Mouse (Mus musculus) kidney, adult 2 months (tissue): ENCODE measurements at regions not wholly inside any gene's neighbourhood (a gene's known extent, or its start where the extent isn't known, plus 50 kb on each side); places are given as distances from the start of the nearest gene placed in this dataset.
A peak's percentile ranks its signal among the peaks of the same experiment; 100 is the strongest.

Experiments used
- DNase-seq: peaks from one replicate; pipeline ENCODE4 v3.0.0; 2021
- H3K27ac ChIP-seq: fragments of 200-500 bp; 2 replicates; pipeline ENCODE4 v1.5.1; 2012; ENCODE audit warnings: low read depth, low read length, control low read depth, inconsistent platforms; ENCODE audit not compliant: insufficient read depth
- H3K27me3 ChIP-seq: fragments of 200-500 bp; replicated peaks from 2 replicates; pipeline ENCODE4 v1.6.1; 2012; ENCODE audit warnings: mild to moderate bottlenecking, moderate library complexity, low read length, inconsistent platforms; ENCODE audit not compliant: control insufficient read depth, insufficient read depth
- H3K36me3 ChIP-seq: fragments of 200-500 bp; 2 replicates; pipeline ENCODE4 v1.6.1; 2012; ENCODE audit warnings: mild to moderate bottlenecking, moderate library complexity, low read length, inconsistent platforms; ENCODE audit not compliant: control insufficient read depth, insufficient read depth
- H3K4me1 ChIP-seq: fragments of 200-500 bp; 2 replicates; pipeline ENCODE4 v1.6.1; 2011; ENCODE audit warnings: low read length; ENCODE audit not compliant: control insufficient read depth, insufficient read depth
- H3K4me3 ChIP-seq: fragments of 200-500 bp; 2 replicates; pipeline ENCODE4 v1.5.1; 2011; ENCODE audit warnings: mild to moderate bottlenecking, low read depth, low read length, control low read depth; ENCODE audit not compliant: insufficient read depth
- CTCF ChIP-seq: fragments of 200-500 bp; conservative IDR thresholded peaks from 2 replicates; pipeline ENCODE4 v1.5.1; 2011; ENCODE audit warnings: low read depth, mild to moderate bottlenecking, control low read depth, low read length, moderate library complexity, mixed read lengths; ENCODE audit not compliant: insufficient read depth, insufficient read length
- POLR2A ChIP-seq: fragments of 200-500 bp; IDR thresholded peaks from one replicate; pipeline ENCODE4 v1.6.1; 2011; ENCODE audit warnings: low read depth, low read length, control low read depth
- WGBS: fragments of 180-500 bp; shearing (Covaris S2); methylation state at CpG from one replicate; pipeline ENCODE4 v1.1.7; 2018; 5-methylcytosine and 5-hydroxymethylcytosine counted together

DNA sequence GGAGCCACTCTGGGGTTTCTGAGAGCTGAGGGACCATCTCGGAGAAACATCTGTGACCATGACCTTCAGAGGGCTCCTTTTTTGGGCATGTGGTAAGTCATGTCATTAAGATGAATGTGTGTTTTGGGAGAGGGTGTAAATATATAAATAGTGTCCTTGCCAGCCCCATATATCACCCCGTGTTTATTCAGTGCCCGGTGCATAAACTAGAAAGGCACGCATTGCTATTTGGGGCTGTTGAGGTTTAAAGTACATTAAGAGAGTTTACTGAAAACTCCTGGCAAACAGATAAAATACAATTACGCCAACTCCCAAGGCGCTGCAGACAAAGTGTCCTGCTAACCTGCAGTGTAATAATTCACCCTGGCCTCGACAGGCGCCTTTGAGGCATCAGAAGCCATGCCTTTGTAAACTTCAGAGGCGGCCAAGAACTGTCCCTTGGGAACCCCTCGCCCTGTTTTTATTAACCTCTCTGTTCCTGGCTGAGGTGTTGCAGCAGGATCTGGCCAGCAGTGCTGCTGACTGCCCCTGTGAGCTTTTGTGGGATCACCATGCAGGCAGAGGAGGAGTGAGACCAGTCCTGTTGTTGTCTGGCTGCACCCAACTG is 106.6 kb downstream of the 9530068E07Rik start:
- 22% methylated on average over 10 of the region's 10 CpGs for WGBS
- DNase-seq = peak; percentile 13

DNA sequence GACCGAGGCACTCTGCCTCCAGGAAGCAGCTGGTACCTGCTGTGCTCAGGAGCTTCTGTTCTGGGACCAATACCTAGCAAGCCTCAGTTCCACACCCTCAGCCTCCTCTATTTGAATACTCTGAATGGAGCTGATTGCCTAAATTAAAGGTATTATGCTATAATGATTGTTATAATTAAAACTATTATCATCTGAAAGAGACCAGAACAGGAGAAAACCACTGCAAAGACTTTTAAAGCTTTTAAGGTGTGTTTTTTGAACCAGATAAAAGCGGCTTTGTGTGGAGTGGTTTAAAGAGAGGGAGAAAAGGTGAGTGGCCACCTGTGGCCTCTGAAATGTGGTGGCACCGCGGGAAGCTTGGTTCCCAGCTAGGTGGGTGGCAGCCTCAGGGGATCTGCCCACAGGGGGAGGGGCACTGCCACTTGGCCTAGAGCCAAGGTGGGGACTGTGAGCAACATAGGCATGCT is 115.6 kb downstream of the 9530068E07Rik start:
- DNase-seq = no peak
- H3K4me1 ChIP-seq = 0 out of 2 replicates have a peak, but pooled peaks cover 3% of the 10 kb centered on the region
- TF ChIP-seq CTCF = no peak
- no peak for TF ChIP-seq POLR2A
- 46% methylated on average over 4 of the region's 4 CpGs for WGBS
- H3K27ac ChIP-seq = no peak overlapping the region
- no peak overlapping the region for H3K4me3 ChIP-seq
- no peaks in the 10 kb centered on the region for H3K27me3 ChIP-seq
- no peaks in the 10 kb centered on the region for H3K36me3 ChIP-seq

More for the DNA sequence above, 106.6 kb downstream of the 9530068E07Rik start:
- no peak for TF ChIP-seq POLR2A
- no peak for TF ChIP-seq CTCF
- Histone ChIP-seq H3K27ac (no peak overlapping the region), H3K4me1 (no peaks in the 10 kb centered on the region), H3K27me3 (no peaks in the 10 kb centered on the region), H3K36me3 (no peaks in the 10 kb centered on the region), H3K4me3 (no peak overlapping the region)

DNA sequence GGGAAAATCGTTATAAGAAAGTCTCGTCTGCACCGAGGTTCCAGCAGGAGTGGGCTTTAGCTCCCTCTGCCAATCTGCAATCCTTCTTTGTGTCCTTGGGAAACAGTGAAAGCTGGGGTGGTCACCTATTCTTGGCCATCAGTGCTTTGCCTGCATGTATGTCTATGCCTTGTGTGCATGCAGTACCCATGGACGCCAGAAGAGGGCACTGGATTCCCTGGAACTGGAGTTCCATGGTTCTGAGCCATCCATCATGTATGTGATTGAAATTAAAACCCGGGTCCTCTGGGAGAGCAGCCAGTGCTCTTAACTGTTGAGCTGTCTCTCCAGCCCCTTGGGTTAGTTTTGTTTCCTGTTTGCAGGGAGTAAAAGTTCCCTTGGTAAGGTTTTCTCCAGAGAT is 121.1 kb downstream of the 9530068E07Rik start:
- no peaks in the 10 kb centered on the region for H3K36me3 ChIP-seq
- no peak overlapping the region for H3K27ac ChIP-seq
- TF ChIP-seq CTCF = peak; percentile 34; the same call in 1 of the 2 replicates
- TF ChIP-seq POLR2A = no peak
- H3K27me3 ChIP-seq = no peaks in the 10 kb centered on the region
- H3K4me1 ChIP-seq = 0 out of 2 replicates have a peak, but pooled peaks cover 3% of the 10 kb centered on the region
- H3K4me3 ChIP-seq = no peak overlapping the region
- WGBS = 72% methylated on average over 5 of the region's 5 CpGs
- DNase-seq = peak; percentile 4

DNA sequence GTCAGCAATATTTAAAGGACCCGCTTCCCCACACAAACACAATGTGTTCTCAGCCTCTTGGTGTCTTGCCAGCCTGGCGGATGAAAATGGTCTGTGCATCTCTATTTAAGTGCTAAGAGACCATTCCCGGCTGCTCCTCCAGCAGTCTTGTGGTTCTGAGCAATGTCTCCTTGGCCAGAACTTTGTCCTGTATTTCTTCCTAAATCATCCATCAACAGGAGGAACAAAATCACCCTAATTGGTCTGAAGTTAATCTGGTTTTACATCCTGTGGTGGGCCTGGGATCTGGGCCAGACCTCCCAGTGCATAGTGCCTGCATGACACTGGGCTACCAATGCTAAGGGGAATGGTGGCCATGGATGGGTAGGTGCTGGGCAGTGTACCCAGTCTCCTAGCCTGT is 123.6 kb downstream of the 9530068E07Rik start:
- Histone ChIP-seq H3K36me3 (no peaks in the 10 kb centered on the region), H3K27ac (no peak overlapping the region), H3K4me3 (no peak overlapping the region), H3K4me1 (0 out of 2 replicates have a peak, but pooled peaks cover 3% of the 10 kb centered on the region), H3K27me3 (no peaks in the 10 kb centered on the region)
- TF ChIP-seq POLR2A (no peak), CTCF (no peak)
- DNase-seq = no peak
- 78% methylated on average over 3 of the region's 3 CpGs for WGBS

DNA sequence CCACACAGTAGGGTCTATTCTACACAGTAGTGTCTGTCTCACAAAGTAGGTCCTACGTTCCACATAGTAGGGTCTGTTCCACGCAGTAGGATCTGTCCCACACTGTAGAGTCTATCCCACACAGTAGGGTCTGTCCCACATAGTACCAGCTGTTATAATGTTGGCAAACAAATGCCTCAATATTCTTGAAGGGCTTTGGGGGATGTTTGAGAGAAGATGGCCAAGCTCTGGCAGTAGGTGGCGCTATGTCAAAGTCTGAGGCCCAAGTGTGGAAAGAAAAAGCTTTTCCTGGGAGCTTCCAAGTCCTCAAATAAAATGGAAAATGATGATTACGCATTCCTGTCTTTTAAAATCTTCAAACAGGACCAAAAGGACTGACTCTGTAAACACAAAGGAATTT is 125.7 kb downstream of the 9530068E07Rik start:
- H3K36me3 ChIP-seq = no peaks in the 10 kb centered on the region
- no peaks in the 10 kb centered on the region for H3K4me1 ChIP-seq
- 44% methylated on average over 4 of the region's 4 CpGs for WGBS
- no peak overlapping the region for H3K27ac ChIP-seq
- DNase-seq = peak; percentile 43
- H3K4me3 ChIP-seq = no peak overlapping the region
- no peak for TF ChIP-seq POLR2A
- TF ChIP-seq CTCF = peak; percentile 53; the same call in 1 of the 2 replicates
- no peaks in the 10 kb centered on the region for H3K27me3 ChIP-seq

DNA sequence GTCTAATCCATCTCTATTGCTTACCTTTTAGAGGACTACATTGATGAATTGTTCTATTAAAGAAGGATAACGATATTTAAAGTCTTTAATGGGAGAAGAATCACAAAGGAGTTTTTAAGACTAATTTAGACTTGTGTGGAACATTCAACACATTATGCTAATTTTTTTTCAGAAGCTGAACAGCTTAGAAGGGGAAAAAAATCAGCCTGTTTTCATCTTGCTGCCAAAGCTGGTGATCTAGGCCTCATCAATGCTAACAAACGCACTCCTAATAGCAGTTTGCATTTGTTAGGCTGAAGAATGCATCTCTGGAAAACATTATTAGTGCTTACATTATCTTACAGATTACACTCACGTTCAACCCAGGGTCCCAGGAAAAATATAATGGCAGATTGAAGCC is 126.2 kb downstream of the 9530068E07Rik start:
- Histone ChIP-seq H3K36me3 (no peaks in the 10 kb centered on the region), H3K4me1 (no peaks in the 10 kb centered on the region), H3K4me3 (no peak overlapping the region), H3K27me3 (no peaks in the 10 kb centered on the region), H3K27ac (no peak overlapping the region)
- WGBS = 89% methylated on average over 3 of the region's 3 CpGs
- TF ChIP-seq CTCF = no peak
- TF ChIP-seq POLR2A = no peak
- DNase-seq = no peak

DNA sequence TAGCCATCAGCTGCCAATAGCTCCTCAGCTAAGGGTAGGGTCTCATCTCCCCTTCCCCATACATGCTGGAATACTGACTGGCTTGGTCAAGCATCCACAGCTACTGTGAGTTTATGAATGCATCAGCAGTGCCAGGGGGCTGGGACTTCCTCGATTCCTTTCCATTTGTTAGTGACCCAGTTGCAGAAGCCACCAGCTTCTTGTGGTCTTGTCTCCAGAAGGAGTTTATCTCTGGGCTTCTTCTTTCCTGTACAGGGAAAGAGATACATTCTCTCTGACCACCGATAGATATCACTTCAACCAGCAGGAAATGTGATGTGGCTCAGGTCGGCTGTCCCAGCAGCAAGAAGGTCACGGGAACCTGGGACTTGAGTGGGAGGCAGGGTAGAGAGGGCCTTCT is 127.0 kb downstream of the 9530068E07Rik start:
- H3K27ac ChIP-seq = no peak overlapping the region
- TF ChIP-seq CTCF = no peak
- no peak for TF ChIP-seq POLR2A
- 47% methylated on average over 4 of the region's 4 CpGs for WGBS

More for the DNA sequence above, 127.0 kb downstream of the 9530068E07Rik start:
- Histone ChIP-seq H3K4me3 (no peak overlapping the region), H3K36me3 (no peaks in the 10 kb centered on the region), H3K27me3 (no peaks in the 10 kb centered on the region), H3K4me1 (no peaks in the 10 kb centered on the region)
- DNase-seq = no peak
